Mouse (Mus musculus) left cerebral cortex, adult 9 months (tissue): ENCODE data around the gene Gm2012.
"Not testable (repeated sequence)": the region's sequence is repeated elsewhere in the genome, so short reads cannot be mapped to it uniquely, and the experiment has no call there.

ENCODE experiments used
- DNase-seq, 2 experiments: peaks; one replicate each; pipeline ENCODE4 v3.0.0; 2022; ENCODE audit warnings: low spot score in 2 of 2

The Gm2012 gene

GRCm38 (mm10) chrX:26231255-26231654, at the start of gene Gm2012:
Gene Gm2012, minus strand, starts transcription at chrX:26231355.
- DNase-seq: not testable (repeated sequence)

- not testable (repeated sequence) for DNase-seq
Measured at GRCm38 (mm10) chrX:26159146-26159545, 72.0 kb downstream of the Gm2012 start.
